Mouse (Mus musculus): ENCODE results near the gene Stmn1.

GRCm38 (mm10) chr4:134430381-134431004 is 37.6 kb upstream of the Stmn1 start:
- TF ChIP-seq POLR2A (IDR thresholded peaks at IDR 0.05; ENCODE audit: borderline replicate concordance, insufficient read depth, low read length) (peak; percentile 18; the same call in 1 of the 2 replicates), CTCF (IDR thresholded peaks at IDR 0.05; ENCODE audit: borderline replicate concordance, insufficient read depth, low read depth, low read length) (no peak)

Measured in cerebellum, adult 2 months (tissue).